Mouse (Mus musculus) common myeloid progenitor, adult 5-6 weeks (primary cell): ENCODE results near the gene Krtap28-10. TPM values are rescaled to one million over a fixed set of nuclear protein-coding genes. Genes with fewer than 3 reads are reported as not detected.
"Not testable (repeated sequence)": the region's sequence is repeated elsewhere in the genome, so short reads cannot be mapped to it uniquely, and the experiment has no call there.

Experiments
- ATAC-seq: replicated peaks from 2 replicates; pipeline ENCODE4 v1.8.0; 2016; ENCODE audit warnings: low read depth, mild to moderate bottlenecking, moderate TSS enrichment, inconsistent platforms; ENCODE audit not compliant: poor library complexity, severe bottlenecking
- total RNA-seq: library from RNA; stranded (forward); fragments of 200-1000, 187-1606 nt; gene quantifications from 2 replicates; pipeline ENCODE4 v1.2.3, GENCODE M21; 2017

Gene Krtap28-10
- total RNA-seq, 1 experiment from 2014 or later: not detected

DNA sequence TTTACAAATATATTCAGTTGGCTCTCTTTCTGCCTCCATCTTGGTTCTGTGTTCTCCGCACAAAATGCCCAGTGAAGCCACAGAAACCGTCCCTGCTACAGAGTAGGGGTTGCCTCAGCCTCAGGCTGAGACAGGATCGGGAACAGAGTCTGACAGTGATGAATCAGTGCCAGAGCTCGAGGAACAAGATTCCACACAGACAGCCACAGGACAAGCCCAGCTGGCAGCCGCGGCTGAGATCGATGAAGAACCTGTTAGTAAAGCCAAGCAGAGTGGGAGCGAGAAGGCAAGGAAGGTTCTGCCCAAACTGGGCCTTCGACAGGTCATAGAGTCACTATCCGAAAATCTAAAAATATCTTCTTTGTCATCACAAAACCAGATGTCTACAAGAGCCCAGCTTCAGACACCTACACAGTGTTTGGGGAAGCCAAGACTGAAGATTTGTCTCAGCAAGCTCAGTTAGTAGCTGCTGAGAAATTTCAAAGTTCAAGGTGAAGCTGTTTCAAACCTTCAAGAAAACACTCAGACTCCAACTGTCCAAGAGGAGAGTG is 26.9 kb downstream of the Krtap28-10 start:
- ATAC-seq: no peak

DNA sequence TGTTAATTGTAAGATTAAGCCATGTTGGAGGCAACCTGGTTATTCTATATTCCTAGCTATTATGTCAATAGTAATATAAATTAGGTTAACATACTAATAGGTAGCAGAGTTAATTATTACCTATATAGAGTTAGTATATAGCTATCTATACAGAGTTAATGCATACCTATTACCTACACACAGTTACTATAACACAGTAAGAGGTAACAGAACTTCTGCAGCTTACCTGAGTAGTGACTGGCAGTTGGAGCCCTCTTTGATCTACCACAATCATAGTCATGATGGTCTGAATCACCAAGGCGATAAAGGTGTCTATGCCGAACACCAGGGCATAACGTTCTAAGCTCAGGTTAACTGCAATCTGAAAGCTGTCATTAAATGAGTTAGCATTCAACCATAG is 27.8 kb downstream of the Krtap28-10 start:
- no peak for ATAC-seq

GRCm38 (mm10) chr1:83007471-83007870 is 34.8 kb downstream of the Krtap28-10 start:
- no peak for ATAC-seq

- ATAC-seq: no peak
These were observed 35.8 kb downstream of the Krtap28-10 start for GRCm38 (mm10) chr1:83006218-83007179.

DNA sequence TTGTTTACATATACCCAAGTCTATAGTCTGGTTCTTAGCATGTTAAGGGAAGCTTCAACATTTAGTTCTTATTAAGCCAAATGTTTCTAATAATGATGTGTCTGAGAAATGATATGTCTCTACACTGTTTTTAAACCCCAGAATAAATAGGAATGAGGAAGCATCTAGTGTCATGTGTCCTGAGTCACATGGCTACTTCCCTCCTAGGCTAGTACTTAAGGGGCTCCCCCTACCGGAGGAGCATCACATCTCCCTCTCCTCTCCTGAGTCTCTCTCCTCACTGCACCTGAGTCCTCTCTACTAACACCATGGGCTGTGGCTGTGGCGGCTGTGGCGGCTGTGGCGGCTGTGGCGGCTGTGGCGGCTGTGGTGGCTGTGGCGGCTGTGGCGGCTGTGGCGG is 42.0 kb downstream of the Krtap28-10 start, which contains the start of gene Gm47959:
TSS of gene Gm47959 (plus strand) at position 243 of the 400 bp plus-strand sequence.
- not testable (repeated sequence) for ATAC-seq

- no peak for ATAC-seq
These were observed 48.3 kb downstream of the Krtap28-10 start for GRCm38 (mm10) chr1:82993947-82994346.

DNA sequence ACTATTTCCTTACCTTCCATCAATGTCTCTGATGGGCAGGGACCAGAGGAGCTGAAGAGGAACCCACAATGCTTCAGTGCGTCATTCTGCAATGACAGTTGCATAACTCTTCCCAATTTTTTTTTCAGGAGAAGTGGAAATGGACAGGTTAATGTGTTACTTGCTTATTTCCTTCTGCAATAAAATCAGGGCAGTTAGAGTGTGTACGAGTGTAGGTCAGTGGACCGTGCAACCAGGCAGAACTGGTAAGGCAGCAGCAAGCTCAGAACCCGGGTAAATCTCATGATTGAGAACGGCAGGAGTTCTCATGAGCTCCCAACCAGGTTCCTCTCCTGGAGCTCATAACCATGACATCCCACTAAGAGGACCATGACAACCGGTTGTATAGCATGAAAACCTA is 50.2 kb downstream of the Krtap28-10 start:
- no peak for ATAC-seq

DNA sequence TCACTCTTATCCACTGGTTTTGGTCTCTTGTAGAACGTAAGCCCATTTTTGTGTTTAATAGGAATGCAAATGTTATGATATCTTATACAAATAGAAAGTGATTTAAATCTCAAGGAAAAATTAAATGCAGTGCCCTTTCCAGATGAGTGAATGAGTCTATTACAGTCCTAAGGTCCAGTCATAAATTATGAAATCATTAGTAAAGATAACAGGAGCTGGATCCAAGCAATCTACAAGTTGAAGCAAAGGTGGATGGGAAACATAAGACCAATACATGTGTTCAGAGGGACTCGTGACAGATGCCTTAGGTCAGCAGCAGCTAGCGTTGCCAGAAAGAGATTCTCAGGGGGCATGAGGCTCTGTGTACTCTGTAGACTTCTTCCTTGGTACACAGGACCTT is 50.7 kb downstream of the Krtap28-10 start:
- ATAC-seq: no peak

Other genes with a start within 250 kb of the Krtap28-10 start
- gene Agfg1, start 203.0 kb downstream of the Krtap28-10 start, total RNA-seq: 32.1 and 33.8 TPM in 2 replicates
- gene A030005L19Rik, start 129.2 kb downstream of the Krtap28-10 start, total RNA-seq: not detected in 2 replicates
- not detected in 2 replicates for gene A030014E15Rik, start 117.6 kb downstream of the Krtap28-10 start, total RNA-seq
- gene Gm6217, start 111.1 kb downstream of the Krtap28-10 start, total RNA-seq: not detected in 2 replicates
- not detected in 2 replicates for gene A030003K21Rik, start 99.1 kb downstream of the Krtap28-10 start, total RNA-seq
- gene Gm7544, start 86.5 kb downstream of the Krtap28-10 start, total RNA-seq: not detected in 2 replicates
- gene Gm47955, start 82.2 kb downstream of the Krtap28-10 start, total RNA-seq: not detected in 2 replicates
- gene Gm47959, start 41.9 kb downstream of the Krtap28-10 start, total RNA-seq: not detected in 2 replicates
- gene Slc19a3, start 4.0 kb downstream of the Krtap28-10 start, total RNA-seq: not detected in 2 replicates
- not detected in 2 replicates for gene Gm47969, start 2.5 kb upstream of the Krtap28-10 start, total RNA-seq
- gene A030005K14Rik, start 16.9 kb upstream of the Krtap28-10 start, total RNA-seq: not detected in 2 replicates
- not detected in 2 replicates for gene Krtap28-13, start 18.4 kb upstream of the Krtap28-10 start, total RNA-seq
- gene Ccl20, start 74.3 kb upstream of the Krtap28-10 start, total RNA-seq: not detected in 2 replicates
- gene Daw1, start 117.3 kb upstream of the Krtap28-10 start, total RNA-seq: not detected in 2 replicates